Mouse (Mus musculus): ENCODE results near the gene Tmem214. TPM values are rescaled to one million over a fixed set of nuclear protein-coding genes. Genes with fewer than 3 reads are reported as not detected.

Tmem214 gene
- polyA plus RNA-seq, 1 experiment from 2014 or later, result 59.5 TPM

DNA sequence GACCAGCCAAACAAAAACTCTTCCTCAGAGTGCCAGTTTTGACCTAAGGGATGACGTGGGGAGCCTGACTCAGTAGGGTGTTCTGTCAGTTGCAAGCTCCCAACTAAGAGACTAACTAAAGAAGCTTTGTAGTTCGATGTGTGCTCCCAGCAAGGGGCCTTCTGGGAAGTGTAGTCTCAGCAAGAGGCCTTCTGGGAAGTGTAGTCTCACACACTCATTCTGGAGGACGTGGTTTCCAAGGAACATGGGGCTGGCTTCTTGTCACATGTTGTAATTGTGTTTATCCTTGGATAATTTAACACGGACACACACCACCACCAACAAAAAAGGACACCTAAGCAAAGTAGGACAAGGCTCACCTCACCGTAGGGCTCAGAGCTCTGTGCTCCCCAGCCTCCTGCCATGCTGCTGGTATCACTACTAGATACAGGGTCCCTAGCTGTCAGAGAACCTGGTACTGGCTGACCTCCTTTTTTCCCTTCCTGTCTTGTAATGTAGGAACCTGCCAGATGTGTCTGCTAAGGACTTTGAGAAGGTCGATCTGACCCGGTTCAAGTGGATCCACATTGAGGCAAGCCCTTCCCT lies 60.2 kb downstream of the Tmem214 start:
- no peaks in the 10 kb centered on the region for H3K36me3 ChIP-seq
- no peak overlapping the region for H3K9ac ChIP-seq
- peak; percentile 77; the same call in 1 of the 2 replicates for ATAC-seq (ENCODE audit: low FRiP score)
- no peak overlapping the region for H3K4me3 ChIP-seq
- WGBS, result 45% methylated on average over 7 of the region's 7 CpGs
- H3K9me3 ChIP-seq, result no peaks in the 10 kb centered on the region
- H3K27ac ChIP-seq, result no peak overlapping the region
- peak overlapping the region; percentile 44 for H3K4me2 ChIP-seq
- H3K4me1 ChIP-seq (replicated peaks), result peaks cover under 1% of the 10 kb centered on the region; the same call in 1 of the 2 replicates
- H3K27me3 ChIP-seq, result peaks cover 14% of the 10 kb centered on the region; the same call in 1 of the 2 replicates

Other genes starting within 250 kb of the Tmem214 start
- gene Slc35f6, start 220.1 kb upstream of the Tmem214 start, polyA plus RNA-seq (2015; fragmentation: Nextera tagmentation; extraction: Ambion mirVana), result 29.9 and 30.7 TPM in 2 replicates
- gene Cenpa, start 201.2 kb upstream of the Tmem214 start, polyA plus RNA-seq (2015; fragmentation: Nextera tagmentation; extraction: Ambion mirVana), result 61.6 and 69.1 TPM in 2 replicates
- gene Dpysl5, start 156.4 kb upstream of the Tmem214 start, polyA plus RNA-seq (2015; fragmentation: Nextera tagmentation; extraction: Ambion mirVana), result 180 and 199 TPM in 2 replicates
- 108 and 115 TPM in 2 replicates for gene Mapre3, start 53.4 kb upstream of the Tmem214 start, polyA plus RNA-seq (2015; fragmentation: Nextera tagmentation; extraction: Ambion mirVana)
- gene Agbl5, start 20.7 kb downstream of the Tmem214 start, polyA plus RNA-seq (2015; fragmentation: Nextera tagmentation; extraction: Ambion mirVana), result 23.6 and 24.8 TPM in 2 replicates
- 272 and 289 TPM in 2 replicates for gene Ost4, start 39.8 kb downstream of the Tmem214 start, polyA plus RNA-seq (2015; fragmentation: Nextera tagmentation; extraction: Ambion mirVana)
- 23.6 and 30.2 TPM in 2 replicates for gene Emilin1, start 45.4 kb downstream of the Tmem214 start, polyA plus RNA-seq (2015; fragmentation: Nextera tagmentation; extraction: Ambion mirVana)
- 8.7 and 9.1 TPM in 2 replicates for gene Khk, start 53.4 kb downstream of the Tmem214 start, polyA plus RNA-seq (2015; fragmentation: Nextera tagmentation; extraction: Ambion mirVana)
- 30.3 and 34.1 TPM in 2 replicates for gene Cgref1, start 77.6 kb downstream of the Tmem214 start, polyA plus RNA-seq (2015; fragmentation: Nextera tagmentation; extraction: Ambion mirVana)
- 110 and 112 TPM in 2 replicates for gene Preb, start 92.3 kb downstream of the Tmem214 start, polyA plus RNA-seq (2015; fragmentation: Nextera tagmentation; extraction: Ambion mirVana)
- 0.04 TPM in 1 of 2 replicates, not detected in the other for gene Tcf23, start 100.7 kb downstream of the Tmem214 start, polyA plus RNA-seq (2015; fragmentation: Nextera tagmentation; extraction: Ambion mirVana)
- 165 and 184 TPM in 2 replicates for gene Atraid, start 180.3 kb downstream of the Tmem214 start, polyA plus RNA-seq (2015; fragmentation: Nextera tagmentation; extraction: Ambion mirVana)
- gene Slc5a6, start 180.9 kb downstream of the Tmem214 start, polyA plus RNA-seq (2015; fragmentation: Nextera tagmentation; extraction: Ambion mirVana), result 18.1 and 20.3 TPM in 2 replicates
- gene Cad, start 186.8 kb downstream of the Tmem214 start, polyA plus RNA-seq (2015; fragmentation: Nextera tagmentation; extraction: Ambion mirVana), result 13.7 and 14.7 TPM in 2 replicates
- not detected in 2 replicates for gene Dnajc5g, start 238.3 kb downstream of the Tmem214 start, polyA plus RNA-seq (2015; fragmentation: Nextera tagmentation; extraction: Ambion mirVana)
- gene Slc30a3, start 240.2 kb downstream of the Tmem214 start, polyA plus RNA-seq (2015; fragmentation: Nextera tagmentation; extraction: Ambion mirVana), result 30.5 and 35.0 TPM in 2 replicates
- gene Trim54, start 248.7 kb downstream of the Tmem214 start, polyA plus RNA-seq (2015; fragmentation: Nextera tagmentation; extraction: Ambion mirVana), result 0.16 TPM in 1 of 2 replicates, not detected in the other

All from hindbrain, embryonic 13.5 days (tissue).